Mouse (Mus musculus) forebrain, embryonic 11.5 days (tissue): ENCODE measurements around the gene Nckipsd. TPM values are rescaled to one million over a fixed set of nuclear protein-coding genes. Genes with fewer than 3 reads are reported as not detected.

Source experiments
- ATAC-seq: fragments of 200-750 bp; cut with Nextera tagmentation; replicated peaks from 2 replicates; pipeline ENCODE4 v1.8.0; 2017; ENCODE audit warnings: moderate TSS enrichment; ENCODE audit not compliant: low FRiP score
- DNase-seq: peaks from one replicate; pipeline ENCODE4 v3.0.0-alpha.2; 2017; ENCODE audit warnings: low spot score
- H3K27ac ChIP-seq: fragments of 300-500 bp; sonication (generic); 2 replicates; pipeline ENCODE4 v1.5.1; 2014; ENCODE audit warnings: low read depth, low read length
- H3K27me3 ChIP-seq: fragments of 300-500 bp; sonication (generic); 2 replicates; pipeline ENCODE4 v1.6.1; 2014; ENCODE audit warnings: mild to moderate bottlenecking, low read length, mixed read lengths; ENCODE audit not compliant: control insufficient read depth, insufficient read depth
- H3K36me3 ChIP-seq: fragments of 300-500 bp; sonication (generic); 2 replicates; pipeline ENCODE4 v1.6.1; 2014; ENCODE audit warnings: mild to moderate bottlenecking, low read length, moderate library complexity, mixed read lengths; ENCODE audit not compliant: control insufficient read depth, insufficient read depth
- H3K4me1 ChIP-seq: fragments of 300-500 bp; sonication (generic); replicated peaks from 2 replicates; pipeline ENCODE4 v1.6.1; 2014; ENCODE audit warnings: low read length, mixed read lengths; ENCODE audit not compliant: control insufficient read depth, insufficient read depth
- H3K4me2 ChIP-seq: fragments of 300-500 bp; sonication (generic); 2 replicates; pipeline ENCODE4 v1.6.1; 2014; ENCODE audit warnings: low read depth, mild to moderate bottlenecking, low read length, moderate library complexity, mixed read lengths; ENCODE audit not compliant: severe bottlenecking
- H3K4me3 ChIP-seq: fragments of 300-500 bp; sonication (generic); 2 replicates; pipeline ENCODE4 v1.5.1; 2014; ENCODE audit warnings: low read depth, low read length
- H3K9ac ChIP-seq: fragments of 300-500 bp; sonication (generic); 2 replicates; pipeline ENCODE4 v1.6.1; 2014; ENCODE audit warnings: low read length
- H3K9me3 ChIP-seq: fragments of 300-500 bp; sonication (generic); 2 replicates; pipeline ENCODE4 v1.6.1; 2016; ENCODE audit warnings: low read length, mixed read lengths; ENCODE audit not compliant: control insufficient read depth
- WGBS: fragments of 180-500 bp; shearing (Covaris S2); extraction: QIAGEN DNeasy Blood & Tissue Kit; methylation state at CpG from one replicate; pipeline ENCODE4 v1.1.7; 2014; 5-methylcytosine and 5-hydroxymethylcytosine counted together
- polyA plus RNA-seq: library from polyadenylated mRNA; unstranded; fragments of >200 nt; fragmentation: Nextera tagmentation; extraction: Ambion mirVana; gene quantifications from 2 replicates; pipeline ENCODE4 v1.2.1, GENCODE M21; 2014

Gene Nckipsd
- polyA plus RNA-seq, 1 experiment from 2014 or later: 22.0 TPM

GRCm38 (mm10) chr9:108824755-108825413 is 16.7 kb downstream of the Nckipsd start:
- peak; percentile 73 for ATAC-seq
- WGBS: 1% methylated on average over 31 of the region's 31 CpGs
- H3K4me1 ChIP-seq: peaks cover 5% of the 10 kb centered on the region; the same call in 1 of the 2 replicates
- H3K9me3 ChIP-seq: no peaks in the 10 kb centered on the region
- DNase-seq: peak; percentile 82
- peak overlapping the region; percentile 64 for H3K4me3 ChIP-seq
- peak overlapping the region; percentile 30; the same call in 1 of the 2 replicates for H3K9ac ChIP-seq
- peak overlapping the region; percentile 53 for H3K4me2 ChIP-seq
- peaks cover 28% of the 10 kb centered on the region for H3K27me3 ChIP-seq
- no peaks in the 10 kb centered on the region for H3K36me3 ChIP-seq
- no peak overlapping the region for H3K27ac ChIP-seq

- H3K27ac ChIP-seq: 0 out of 2 replicates have a peak within 1 kb of the TSS, but pooled peaks have one; percentile 31
- H3K36me3 ChIP-seq: no peaks in the 10 kb centered on the region
- peaks cover 5% of the 10 kb centered on the region; the same call in 1 of the 2 replicates for H3K4me1 ChIP-seq
- peak within 1 kb of the TSS; percentile 63 for H3K9ac ChIP-seq
- WGBS: 1% methylated on average over 64 of the region's 70 CpGs
- H3K4me2 ChIP-seq: peak within 1 kb of the TSS; percentile 53
- H3K4me3 ChIP-seq: peak within 1 kb of the TSS; percentile 64
- peaks cover 36% of the 10 kb centered on the region for H3K27me3 ChIP-seq
- ATAC-seq: peak; percentile 62
- H3K9me3 ChIP-seq: no peaks in the 10 kb centered on the region
- DNase-seq: peak; percentile 94
Observed at GRCm38 (mm10) chr9:108825820-108826699, 17.9 kb downstream of the Nckipsd start, which contains the start of gene Celsr3. Celsr3 (plus strand) TSS chr9:108826320.

GRCm38 (mm10) chr9:108826700-108827340 is 18.7 kb downstream of the Nckipsd start:
- no peak overlapping the region for H3K27ac ChIP-seq
- H3K36me3 ChIP-seq: no peaks in the 10 kb centered on the region
- peak overlapping the region; percentile 64 for H3K4me3 ChIP-seq
- WGBS: 2% methylated on average over 39 of the region's 39 CpGs
- peak; percentile 21; the same call in 1 of the 2 replicates for ATAC-seq
- H3K27me3 ChIP-seq: peaks cover 41% of the 10 kb centered on the region
- no peaks in the 10 kb centered on the region for H3K9me3 ChIP-seq
- peak overlapping the region; percentile 53 for H3K4me2 ChIP-seq
- DNase-seq: peak; percentile 91
- H3K4me1 ChIP-seq: peaks cover 8% of the 10 kb centered on the region
- peak overlapping the region; percentile 63; the same call in 1 of the 2 replicates for H3K9ac ChIP-seq

- H3K27ac ChIP-seq: no peak overlapping the region
- H3K36me3 ChIP-seq: no peaks in the 10 kb centered on the region
- no peaks in the 10 kb centered on the region for H3K9me3 ChIP-seq
- peaks cover 12% of the 10 kb centered on the region for H3K4me1 ChIP-seq
- no peak for ATAC-seq
- no peak for DNase-seq
- H3K9ac ChIP-seq: 0 out of 2 replicates have a peak overlapping the region, but pooled peaks have one; percentile 63
- H3K4me2 ChIP-seq: peak overlapping the region; percentile 53
- H3K27me3 ChIP-seq: peaks cover 44% of the 10 kb centered on the region
- WGBS: 17% methylated on average over 34 of the region's 34 CpGs
- H3K4me3 ChIP-seq: peak overlapping the region; percentile 64
Observed at GRCm38 (mm10) chr9:108827454-108827853, 19.3 kb downstream of the Nckipsd start.

GRCm38 (mm10) chr9:108827906-108828305 is 19.7 kb downstream of the Nckipsd start:
- no peak overlapping the region for H3K9ac ChIP-seq
- DNase-seq (no peak), ATAC-seq (no peak)
- WGBS: 66% methylated on average over 18 of the region's 18 CpGs
- peak overlapping the region; percentile 64; the same call in 1 of the 2 replicates for H3K4me3 ChIP-seq
- H3K27ac ChIP-seq: no peak overlapping the region
- peaks cover 12% of the 10 kb centered on the region for H3K4me1 ChIP-seq
- H3K27me3 ChIP-seq: peaks cover 47% of the 10 kb centered on the region
- H3K4me2 ChIP-seq: peak overlapping the region; percentile 53
- no peaks in the 10 kb centered on the region for H3K9me3 ChIP-seq
- H3K36me3 ChIP-seq: no peaks in the 10 kb centered on the region

- peak overlapping the region; percentile 90 for H3K4me2 ChIP-seq
- H3K27me3 ChIP-seq: peaks cover 39% of the 10 kb centered on the region
- no peak overlapping the region for H3K27ac ChIP-seq
- H3K4me3 ChIP-seq: peak overlapping the region; percentile 43
- ATAC-seq (no peak), DNase-seq (no peak)
- 8% methylated on average over 23 of the region's 23 CpGs for WGBS
- H3K9ac ChIP-seq: peak overlapping the region; percentile 23; the same call in 1 of the 2 replicates
- H3K36me3 ChIP-seq: no peaks in the 10 kb centered on the region; the same call in 1 of the 2 replicates
- no peaks in the 10 kb centered on the region for H3K9me3 ChIP-seq
- H3K4me1 ChIP-seq: peaks cover 11% of the 10 kb centered on the region
Observed at GRCm38 (mm10) chr9:108831637-108832036, 23.5 kb downstream of the Nckipsd start.

GRCm38 (mm10) chr9:108832390-108833108 is 24.4 kb downstream of the Nckipsd start:
- WGBS: 9% methylated on average over 46 of the region's 46 CpGs
- Histone ChIP-seq H3K9ac (no peak overlapping the region; the same call in 1 of the 2 replicates), H3K9me3 (no peaks in the 10 kb centered on the region), H3K36me3 (no peaks in the 10 kb centered on the region; the same call in 1 of the 2 replicates), H3K27me3 (peaks cover 33% of the 10 kb centered on the region), H3K4me2 (peak overlapping the region; percentile 90), H3K27ac (no peak overlapping the region), H3K4me1 (peaks cover 6% of the 10 kb centered on the region), H3K4me3 (peak overlapping the region; percentile 43)
- peak; percentile 97 for ATAC-seq
- DNase-seq: peak; percentile 93
